Mouse (Mus musculus) MEL (cell line): ENCODE measurements at regions not wholly inside any gene's neighbourhood (a gene's known extent, or its start where the extent isn't known, plus 50 kb on each side); places are given as distances from the start of the nearest gene placed in this dataset.

Source experiments
- DNase-seq: peaks from one replicate; pipeline ENCODE4 v3.0.0; 2011; ENCODE audit warnings: low read depth, low spot score
- H3K27ac ChIP-seq: 2 replicates; pipeline ENCODE4 v1.5.1; 2012; ENCODE audit warnings: low read depth, mild to moderate bottlenecking, control low read depth, low read length, moderate library complexity; ENCODE audit not compliant: control insufficient read depth
- H3K27me3 ChIP-seq, 2 experiments: fragments of 150-350 bp in 1 of 2; sonication (generic) in 1 of 2; 2 replicates each; pipeline ENCODE4 v1.6.1; 2012; ENCODE audit warnings: low read length in 2 of 2, mild to moderate bottlenecking in 2 of 2, improper control_type of control experiment in 1 of 2, moderate library complexity in 1 of 2; ENCODE audit not compliant: insufficient read depth in 2 of 2, control insufficient read depth in 1 of 2
- H3K36me3 ChIP-seq, 2 experiments: 2 replicates each; pipeline ENCODE4 v1.6.1; 2012 to 2014; ENCODE audit warnings: low read length in 2 of 2, improper control_type of control experiment in 1 of 2, inconsistent platforms in 1 of 2, mild to moderate bottlenecking in 1 of 2; ENCODE audit not compliant: insufficient read depth in 2 of 2, control insufficient read depth in 1 of 2
- H3K4me1 ChIP-seq, 2 experiments: fragments of 150-350 bp in 1 of 2; sonication (generic) in 1 of 2; 2 replicates each; pipeline ENCODE4 v1.6.1; 2012; ENCODE audit warnings: low read length in 2 of 2, improper control_type of control experiment in 1 of 2, mild to moderate bottlenecking in 1 of 2; ENCODE audit not compliant: insufficient read depth in 2 of 2, control insufficient read depth in 1 of 2
- H3K4me3 ChIP-seq, 2 experiments: fragments of 150-350 bp in 1 of 2; sonication (generic) in 1 of 2; 2 replicates each; pipeline ENCODE4 v1.5.1; 2012; ENCODE audit warnings: low read depth in 2 of 2, low read length in 2 of 2, mild to moderate bottlenecking in 2 of 2, moderate library complexity in 2 of 2, control low read depth in 1 of 2, improper control_type of control experiment in 1 of 2; ENCODE audit not compliant: control insufficient read depth in 1 of 2, insufficient read depth in 1 of 2
- H3K79me2 ChIP-seq: 2 replicates; pipeline ENCODE4 v1.6.1; 2012; ENCODE audit warnings: mild to moderate bottlenecking, low read length, moderate library complexity; ENCODE audit not compliant: control insufficient read depth, poor library complexity, insufficient read depth
- H3K9ac ChIP-seq: 2 replicates; pipeline ENCODE4 v1.6.1; 2012; ENCODE audit warnings: low read depth, mild to moderate bottlenecking, control low read depth, low read length, moderate library complexity; ENCODE audit not compliant: control insufficient read depth, poor library complexity, severe bottlenecking
- H3K9me3 ChIP-seq: fragments of 150-350 bp; sonication (generic); replicated peaks from 2 replicates; pipeline ENCODE4 v1.6.1; 2012; ENCODE audit warnings: mild to moderate bottlenecking, low read length, improper control_type of control experiment, moderate library complexity; ENCODE audit not compliant: insufficient read depth
- CHD2 ChIP-seq: IDR thresholded peaks from 2 replicates; pipeline ENCODE4 v1.6.1; 2011; ENCODE audit warnings: low read length, improper control_type of control experiment
- ELF1 ChIP-seq: IDR thresholded peaks from 2 replicates; pipeline ENCODE4 v1.6.1; 2014; ENCODE audit warnings: low read depth, mild to moderate bottlenecking, inconsistent platforms, low read length, improper control_type of control experiment, moderate library complexity
- EP300 ChIP-seq, 2 experiments: IDR thresholded peaks; 2 replicates each; pipeline ENCODE4 v1.6.1; 2011; ENCODE audit warnings: improper control_type of control experiment in 2 of 2, low read length in 2 of 2, low read depth in 1 of 2, mild to moderate bottlenecking in 1 of 2
- ETS1 ChIP-seq: IDR thresholded peaks from 2 replicates; pipeline ENCODE4 v1.6.1; 2012; ENCODE audit warnings: low read depth, mild to moderate bottlenecking, inconsistent platforms, low read length, improper control_type of control experiment, moderate library complexity
- HCFC1 ChIP-seq: IDR thresholded peaks from 2 replicates; pipeline ENCODE4 v1.6.1; 2012; ENCODE audit warnings: low read depth, mild to moderate bottlenecking, inconsistent platforms, low read length, improper control_type of control experiment, moderate library complexity
- JUND ChIP-seq: IDR thresholded peaks from 2 replicates; pipeline ENCODE4 v1.6.1; 2011; ENCODE audit warnings: low read depth, mild to moderate bottlenecking, improper control_type of control experiment, low read length
- KAT2A ChIP-seq: conservative IDR thresholded peaks from 2 replicates; pipeline ENCODE4 v1.6.1; 2012; ENCODE audit warnings: low read depth, low read length, improper control_type of control experiment, inconsistent platforms
- MYB ChIP-seq: IDR thresholded peaks from 2 replicates; pipeline ENCODE4 v1.6.1; 2011; ENCODE audit warnings: mild to moderate bottlenecking, low read depth, low read length, improper control_type of control experiment
- MYC ChIP-seq: IDR thresholded peaks from 2 replicates; pipeline ENCODE4 v1.6.1; 2011; ENCODE audit warnings: low read depth, mild to moderate bottlenecking, low read length, improper control_type of control experiment, moderate library complexity
- SIN3A ChIP-seq: IDR thresholded peaks from 2 replicates; pipeline ENCODE4 v1.6.1; 2012; ENCODE audit warnings: low read length, improper control_type of control experiment, inconsistent platforms
- SMC3 ChIP-seq: IDR thresholded peaks from 2 replicates; pipeline ENCODE4 v1.6.1; 2011; ENCODE audit warnings: low read depth, low read length, improper control_type of control experiment
- TBP ChIP-seq: IDR thresholded peaks from 2 replicates; pipeline ENCODE4 v1.8.0; 2011; ENCODE audit warnings: low read depth, low read length, improper control_type of control experiment
- UBTF ChIP-seq: IDR thresholded peaks from 2 replicates; pipeline ENCODE4 v1.6.1; 2012; ENCODE audit warnings: low read depth, mild to moderate bottlenecking, inconsistent platforms, low read length, improper control_type of control experiment, moderate library complexity, borderline replicate concordance; ENCODE audit not compliant: insufficient read depth
- USF2 ChIP-seq, 2 experiments: IDR thresholded peaks; 2 replicates each; pipeline ENCODE4 v1.6.1; 2011 to 2012; ENCODE audit warnings: improper control_type of control experiment in 2 of 2, low read length in 2 of 2, borderline replicate concordance in 1 of 2, inconsistent platforms in 1 of 2, low read depth in 1 of 2, mild to moderate bottlenecking in 1 of 2; ENCODE audit not compliant: insufficient read depth in 1 of 2
- ZNF384 ChIP-seq: IDR thresholded peaks from 2 replicates; pipeline ENCODE4 v1.6.1; 2012; ENCODE audit warnings: low read depth, mild to moderate bottlenecking, inconsistent platforms, low read length, improper control_type of control experiment

- Histone ChIP-seq H3K36me3 (no peaks in the 10 kb centered on the region), H3K27ac (no peak overlapping the region), H3K4me1 (no peaks in the 10 kb centered on the region), H3K27me3 (no peaks in the 10 kb centered on the region), H3K4me3 (no peak overlapping the region), H3K79me2 (no peaks in the 10 kb centered on the region), H3K9me3 (no peaks in the 10 kb centered on the region), H3K9ac (no peak overlapping the region)
- no peak for DNase-seq
- TF ChIP-seq SIN3A (no peak), HCFC1 (no peak), ELF1 (no peak), SMC3 (no peak), CHD2 (no peak), UBTF (no peak), ZNF384 (no peak)
These were observed 589.7 kb downstream of the Plod2 start for GRCm38 (mm10) chr9:93131620-93132200.

- Histone ChIP-seq H3K4me3 (no peak overlapping the region), H3K27ac (no peak overlapping the region), H3K9me3 (no peaks in the 10 kb centered on the region), H3K36me3 (no peaks in the 10 kb centered on the region), H3K27me3 (no peaks in the 10 kb centered on the region), H3K4me1 (no peaks in the 10 kb centered on the region), H3K9ac (no peak overlapping the region), H3K79me2 (no peaks in the 10 kb centered on the region)
- DNase-seq = no peak
- TF ChIP-seq USF2 (IDR thresholded peaks at IDR 0.05; ENCODE audit: borderline replicate concordance in 1 of 2, insufficient read depth in 1 of 2, low read depth in 1 of 2, low read length in 2 of 2) = no peak
- TF ChIP-seq JUND = no peak
These were observed 594.3 kb downstream of the Plod2 start for GRCm38 (mm10) chr9:93136349-93136748.

GRCm38 (mm10) chr9:93170071-93170470 is 628.0 kb downstream of the Plod2 start:
- H3K4me3 ChIP-seq = no peak overlapping the region
- no peak overlapping the region for H3K27ac ChIP-seq
- no peaks in the 10 kb centered on the region for H3K79me2 ChIP-seq
- no peaks in the 10 kb centered on the region for H3K36me3 ChIP-seq
- no peak overlapping the region for H3K9ac ChIP-seq
- DNase-seq = no peak
- TF ChIP-seq SMC3 = no peak
- no peak for TF ChIP-seq TBP
- TF ChIP-seq MYC = no peak
- TF ChIP-seq EP300 (IDR thresholded peaks at IDR 0.05; ENCODE audit: low read depth in 1 of 2, low read length in 2 of 2) = no peak
- TF ChIP-seq ELF1 = no peak
- TF ChIP-seq ETS1 = no peak
- TF ChIP-seq KAT2A = no peak
- TF ChIP-seq MYB = no peak
- no peaks in the 10 kb centered on the region for H3K27me3 ChIP-seq
- no peaks in the 10 kb centered on the region for H3K4me1 ChIP-seq
- no peaks in the 10 kb centered on the region for H3K9me3 ChIP-seq
